Mouse (Mus musculus) gonadal fat pad, adult 2 months (tissue): Measurements from ENCODE around the gene Dock4. TPM values are rescaled to one million over a fixed set of nuclear protein-coding genes. Genes with fewer than 3 reads are reported as not detected.

Source experiments
- DNase-seq: peaks from one replicate; pipeline ENCODE4 v3.0.0-alpha.2; 2012; ENCODE audit warnings: low read depth
- polyA plus RNA-seq: library from polyadenylated mRNA; depleted of rRNA; stranded (reverse); fragments of >200 nt; gene quantifications from 2 replicates; pipeline ENCODE4 v1.2.3, GENCODE M21; 2012

The Dock4 gene
- polyA plus RNA-seq, 1 experiment, result 7.0 TPM

DNA sequence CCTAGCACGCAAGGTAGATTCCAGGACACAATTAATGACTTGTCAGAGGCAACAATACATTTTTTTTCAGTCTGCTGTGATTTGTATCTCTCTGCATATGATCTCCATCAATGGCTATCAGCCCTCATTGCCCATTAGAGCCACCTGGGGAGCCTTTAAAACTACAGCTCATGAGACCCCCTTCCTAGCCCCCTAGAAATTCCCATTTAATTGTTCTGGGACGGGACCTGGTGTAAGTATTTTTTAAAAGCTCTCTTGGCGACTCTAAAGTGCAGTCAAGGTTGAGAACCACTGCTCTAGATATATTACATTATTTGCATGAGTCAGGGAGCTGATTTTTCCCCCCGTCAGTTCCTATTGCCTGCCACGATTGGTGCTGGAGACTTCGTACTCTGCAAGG is 200.1 kb downstream of the Dock4 start:
- DNase-seq, result no peak

GRCm38 (mm10) chr12:40654312-40654711 is 208.6 kb downstream of the Dock4 start:
- no peak for DNase-seq

DNA sequence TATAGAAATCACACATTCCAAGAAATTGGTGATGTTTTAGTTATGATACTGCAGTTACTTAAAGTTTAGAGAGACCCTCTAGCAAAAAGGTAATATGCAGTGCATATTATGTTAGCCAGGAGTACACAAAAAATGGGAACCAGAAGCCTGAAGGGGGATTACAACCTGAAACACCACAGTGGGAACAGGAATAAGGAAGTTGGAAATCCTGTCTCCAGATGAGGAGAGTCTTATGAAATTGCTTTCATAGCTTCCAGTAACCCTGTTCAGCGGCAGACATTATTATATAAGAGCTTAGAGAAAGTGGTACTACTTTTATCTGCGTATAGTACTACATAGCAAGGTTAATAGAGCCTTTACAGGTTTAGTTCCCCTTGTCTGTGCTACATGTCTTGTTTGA is 210.1 kb downstream of the Dock4 start:
- no peak for DNase-seq

DNA sequence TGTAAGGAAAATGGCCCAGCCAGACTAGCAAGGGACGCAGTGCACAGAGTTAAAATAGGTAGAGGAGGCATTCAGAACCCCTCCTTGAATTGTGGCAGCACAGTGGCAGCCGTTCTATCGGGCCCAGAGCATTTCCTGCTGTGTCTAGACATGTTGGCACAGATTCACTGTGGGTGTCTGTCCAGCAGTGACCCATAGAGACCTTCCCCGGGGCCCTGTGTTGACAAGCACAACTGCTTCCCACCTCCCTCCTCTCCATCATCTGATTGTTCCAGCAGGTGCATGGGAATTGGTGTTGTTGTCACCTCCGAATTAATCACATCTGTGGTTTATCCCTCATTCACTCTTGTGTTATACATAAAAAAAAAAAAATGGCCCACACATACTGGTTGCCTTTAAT is 210.7 kb downstream of the Dock4 start:
- DNase-seq, result no peak

DNA sequence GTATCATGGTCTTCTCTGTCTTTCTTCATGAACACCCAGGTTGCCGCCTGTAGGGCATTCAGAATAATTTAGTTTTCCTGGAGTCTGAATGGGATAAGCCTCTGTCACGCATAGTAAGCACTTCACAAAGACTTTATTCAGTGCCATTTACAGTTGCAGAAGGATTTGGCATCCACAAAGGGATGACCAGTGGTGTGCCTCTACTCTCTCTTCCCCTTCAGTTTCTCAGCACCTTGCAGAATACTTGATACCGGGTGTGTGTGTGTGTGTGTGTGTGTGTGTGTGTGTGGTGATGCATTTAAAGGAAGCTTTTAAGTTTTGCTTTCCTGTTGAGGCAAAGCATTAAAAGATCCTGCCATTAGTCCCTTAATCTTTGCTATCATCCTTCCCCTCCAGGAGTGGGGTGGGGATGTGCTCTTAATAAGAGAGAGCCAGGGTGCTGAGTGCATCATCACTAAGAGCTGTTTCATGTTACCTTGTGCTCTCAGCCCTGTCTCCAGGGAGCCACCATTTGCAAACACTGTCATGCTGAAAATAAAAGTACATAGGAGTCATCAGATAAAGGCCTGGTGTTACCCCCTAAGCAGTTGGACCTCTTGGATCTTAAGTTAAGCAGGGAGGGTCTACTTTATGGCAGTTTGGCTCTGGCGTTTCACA is 211.6 kb downstream of the Dock4 start:
- DNase-seq, result no peak

DNA sequence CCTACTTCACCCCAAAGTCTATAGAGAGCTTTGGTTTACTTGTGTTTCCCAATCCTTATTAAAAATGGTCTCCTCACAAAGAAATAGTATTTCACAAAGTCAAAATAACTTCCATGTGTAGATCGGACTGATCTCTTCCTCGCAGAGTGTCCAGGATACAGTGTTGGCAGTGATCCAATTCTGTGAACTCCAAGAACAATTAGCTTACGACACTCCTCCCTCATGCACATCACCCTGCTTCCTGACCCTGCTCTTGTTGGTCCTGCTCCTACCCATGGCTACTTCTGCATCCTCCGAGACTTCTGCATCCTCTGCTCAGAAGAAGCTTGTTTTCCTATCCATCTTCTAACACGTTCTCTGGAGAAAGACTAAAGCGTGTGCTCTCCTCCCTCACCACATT is 213.9 kb downstream of the Dock4 start:
- no peak for DNase-seq

GRCm38 (mm10) chr12:40669460-40669859 is 223.7 kb downstream of the Dock4 start:
- DNase-seq, result no peak

- no peak for DNase-seq
Measured at GRCm38 (mm10) chr12:40670766-40671165, 225.0 kb downstream of the Dock4 start.

DNA sequence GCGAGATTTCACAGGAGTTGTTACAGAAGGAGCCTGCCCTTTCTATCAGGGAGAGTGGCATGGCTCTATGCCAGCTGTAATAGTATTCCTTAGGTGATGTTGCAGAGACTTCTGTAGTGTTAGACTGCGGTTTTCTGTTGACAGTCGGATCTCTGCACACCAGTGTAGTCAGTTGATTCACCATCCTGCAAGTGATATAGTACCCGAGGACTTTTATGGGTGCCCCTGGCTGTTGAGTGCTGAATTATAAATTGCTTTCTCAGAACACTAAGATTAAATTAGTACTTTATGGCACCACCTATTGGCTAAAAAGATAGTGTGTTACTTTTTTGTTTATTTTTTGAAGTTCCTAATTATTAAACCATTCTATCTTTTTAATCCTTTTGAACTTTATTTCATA is 234.0 kb downstream of the Dock4 start:
- DNase-seq, result no peak

DNA sequence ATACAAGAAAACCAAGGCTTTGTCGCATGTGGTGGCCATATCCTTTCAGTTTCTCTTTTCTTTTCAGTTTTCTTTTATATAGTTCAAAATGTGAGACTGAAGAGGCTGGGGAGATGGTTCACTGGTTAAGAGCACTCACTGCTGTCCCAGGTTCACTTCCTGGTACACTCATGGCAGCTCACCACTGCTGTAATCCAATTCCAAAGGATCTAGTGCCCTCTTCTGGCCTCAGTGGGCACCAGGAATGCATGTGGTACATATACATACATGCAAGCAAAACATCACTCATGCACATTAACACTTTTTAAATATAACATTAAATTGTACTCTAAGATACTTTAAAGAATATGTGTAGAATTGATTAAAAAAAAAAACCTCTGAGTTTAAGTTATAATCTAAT is 234.8 kb downstream of the Dock4 start:
- peak; percentile 1 for DNase-seq

DNA sequence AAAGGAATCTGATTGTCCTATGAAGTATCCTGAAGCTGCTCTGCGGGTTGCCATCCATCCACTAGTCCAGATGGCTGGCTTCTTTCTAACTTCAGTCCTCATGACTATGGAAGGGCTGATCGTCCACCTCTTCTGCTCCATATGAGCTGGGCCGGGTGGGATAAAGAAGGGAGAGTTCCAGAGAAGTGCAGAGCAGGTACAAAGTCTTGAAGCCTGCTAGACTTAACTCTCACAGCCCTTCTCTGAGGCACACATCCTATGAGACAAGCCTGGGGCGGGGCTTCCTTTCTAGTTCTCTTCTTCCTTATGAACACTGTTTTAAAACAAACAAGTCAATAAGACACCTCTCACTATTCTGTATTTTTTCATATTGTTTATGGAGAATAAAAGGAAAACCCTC is 245.7 kb downstream of the Dock4 start:
- no peak for DNase-seq

DNA sequence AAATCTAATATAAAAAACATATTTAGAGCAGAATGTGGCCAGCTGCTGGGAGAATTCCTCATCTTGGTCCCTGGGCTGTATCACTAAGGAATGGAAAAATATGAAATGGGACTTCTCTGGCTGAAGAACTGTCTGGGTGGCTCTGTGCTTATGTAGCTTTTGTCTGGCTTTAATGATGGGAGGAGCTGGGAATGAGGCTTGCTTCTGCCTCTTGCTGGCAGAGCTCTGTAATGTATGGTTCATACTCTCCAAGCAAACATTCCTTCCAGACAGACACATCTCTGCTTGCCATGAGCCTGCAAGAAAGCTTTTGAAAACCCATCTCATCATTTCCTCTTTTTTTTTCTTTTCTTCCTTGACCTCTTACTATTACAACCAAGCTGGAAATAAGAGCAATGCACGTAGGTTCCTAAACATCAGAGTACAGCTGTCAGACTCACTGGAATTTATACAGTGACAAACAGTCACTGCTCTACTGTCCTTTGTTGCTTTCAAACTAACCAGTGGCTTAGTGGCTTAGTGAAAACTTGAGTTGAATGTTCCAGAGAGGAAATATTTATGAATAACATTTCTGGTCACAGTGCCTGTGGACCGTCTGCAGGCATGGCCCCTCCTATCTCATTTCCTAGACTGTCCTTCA is 248.4 kb downstream of the Dock4 start:
- DNase-seq, result no peak

- DNase-seq, result no peak
Measured at GRCm38 (mm10) chr12:40698330-40698729, 252.6 kb downstream of the Dock4 start.

DNA sequence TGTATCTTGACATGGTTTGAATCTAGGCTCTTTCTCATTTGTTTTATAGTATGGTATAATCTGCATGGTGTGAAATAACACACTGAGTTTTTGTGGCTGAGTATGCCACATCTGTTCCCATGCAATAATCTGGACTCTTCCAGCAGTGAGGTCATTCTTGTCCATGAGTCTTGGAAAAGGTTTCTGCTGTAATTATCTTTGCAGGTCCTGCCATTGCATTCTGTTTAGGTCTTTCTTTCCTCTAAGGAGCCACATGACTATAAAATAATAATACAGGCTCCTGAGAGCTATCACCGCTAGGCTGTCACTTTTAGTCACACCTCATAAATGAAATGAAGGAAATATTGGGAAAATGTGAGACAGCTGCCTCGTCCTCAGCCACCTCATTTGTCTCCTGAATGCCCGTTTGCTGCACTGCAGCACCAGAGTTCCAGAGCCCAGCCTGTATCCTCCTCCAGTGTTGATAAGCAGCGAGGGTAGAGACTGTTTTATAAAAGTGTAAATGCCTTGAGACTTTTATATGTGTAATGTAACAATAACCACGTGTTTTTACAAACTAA is 256.6 kb downstream of the Dock4 start:
- DNase-seq, result no peak

- DNase-seq, result no peak
Measured at GRCm38 (mm10) chr12:40704296-40704695, 258.5 kb downstream of the Dock4 start.

DNA sequence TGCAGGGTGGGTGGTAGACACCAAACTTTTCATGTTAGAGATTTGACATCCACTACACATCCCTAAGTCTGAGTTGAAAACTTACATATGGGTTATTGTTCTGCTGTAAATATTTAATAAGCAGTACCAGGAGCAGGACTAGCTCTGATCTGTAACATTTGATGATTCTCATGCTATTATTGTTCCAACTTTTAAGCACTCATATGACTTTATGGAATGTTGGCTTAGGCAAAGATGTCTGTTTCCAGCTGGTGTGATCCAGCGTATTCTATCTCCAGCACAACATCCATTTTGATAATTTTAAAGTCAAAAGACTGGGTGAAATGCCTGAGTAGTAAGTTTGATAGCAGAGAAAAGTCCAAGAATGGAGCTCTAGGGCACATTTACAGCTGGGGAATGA is 261.4 kb downstream of the Dock4 start:
- no peak for DNase-seq

- DNase-seq, result no peak
Measured at GRCm38 (mm10) chr12:40709094-40709493, 263.3 kb downstream of the Dock4 start.

DNA sequence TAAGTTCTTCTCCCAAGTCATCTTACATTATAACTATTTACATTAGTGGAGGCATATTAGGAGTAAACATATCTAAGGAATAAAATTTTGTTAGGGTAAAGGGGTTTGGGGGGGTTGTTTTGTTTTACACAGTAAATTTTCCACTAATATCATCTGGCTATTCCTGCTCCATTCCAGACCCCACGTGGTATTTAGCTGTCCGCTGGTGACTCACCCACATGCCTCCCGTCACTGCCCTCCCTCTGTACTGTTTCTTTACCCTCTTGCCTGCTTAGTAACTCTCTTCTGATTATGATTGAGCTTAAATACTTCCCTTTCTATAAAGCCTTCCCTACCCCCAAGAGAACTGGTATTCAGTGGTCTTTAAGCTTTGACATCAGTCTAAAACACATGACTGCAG is 266.5 kb downstream of the Dock4 start:
- DNase-seq, result no peak

DNA sequence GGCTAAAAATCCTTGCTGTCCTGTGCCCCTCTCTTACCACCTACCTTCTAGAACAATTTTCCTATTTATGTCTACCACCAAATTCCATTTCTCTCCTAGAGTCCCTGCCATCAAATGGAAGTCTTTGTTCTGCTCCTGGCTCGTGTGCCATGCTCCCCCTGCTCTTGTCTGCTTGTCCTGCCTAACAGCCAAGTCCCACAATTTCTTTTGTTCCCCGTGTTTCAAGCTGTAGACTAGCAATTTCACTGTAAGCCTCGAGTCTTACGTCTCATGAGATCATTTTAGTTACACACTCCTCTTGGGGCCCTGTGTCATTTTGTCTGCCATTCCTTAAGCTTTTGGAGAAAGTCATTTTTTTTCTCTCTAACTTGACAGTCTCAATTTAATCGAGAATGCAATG is 268.5 kb downstream of the Dock4 start:
- DNase-seq, result no peak

DNA sequence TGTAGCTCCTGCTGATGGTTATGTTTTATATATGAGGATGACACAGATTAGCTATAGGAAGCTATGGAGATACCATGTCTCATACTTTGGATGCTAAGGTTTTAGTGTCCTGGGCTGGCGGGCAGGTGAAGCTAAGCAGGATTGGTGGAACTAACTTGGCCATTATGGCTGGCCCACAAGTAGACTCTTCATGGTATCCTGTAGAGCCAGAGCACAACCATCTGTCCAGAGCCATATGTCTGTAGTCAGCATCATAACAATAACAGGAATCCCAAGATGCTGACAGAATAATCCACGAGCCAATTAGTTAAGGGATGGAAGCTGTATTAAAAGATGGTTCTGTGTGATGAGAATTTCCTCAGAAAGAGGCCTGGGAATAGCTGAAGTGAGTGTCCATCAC is 269.4 kb downstream of the Dock4 start:
- DNase-seq, result no peak

- no peak for DNase-seq
Measured at GRCm38 (mm10) chr12:40728373-40728772, 282.6 kb downstream of the Dock4 start.

- no peak for DNase-seq
Measured at GRCm38 (mm10) chr12:40730756-40731155, 285.0 kb downstream of the Dock4 start.

GRCm38 (mm10) chr12:40745501-40745900 is 299.7 kb downstream of the Dock4 start:
- no peak for DNase-seq

DNA sequence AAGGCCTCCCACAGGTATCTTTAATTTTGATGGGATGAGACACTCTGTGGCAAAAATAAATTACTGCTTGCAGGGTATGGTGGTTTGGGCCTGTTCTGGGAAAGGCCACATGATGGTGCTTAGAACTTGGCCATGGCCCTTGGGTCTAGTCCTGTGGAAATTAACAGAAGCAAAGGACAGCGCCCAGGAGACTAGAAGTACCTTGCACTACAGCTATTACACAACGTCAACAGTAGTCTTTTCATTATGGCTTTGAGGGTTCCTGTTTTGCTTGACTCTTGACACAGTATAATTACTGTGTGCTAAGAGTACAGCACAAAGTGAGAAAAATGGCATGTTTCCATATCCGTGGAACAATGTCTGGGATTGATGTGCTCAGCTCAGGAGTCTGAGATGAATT is 300.3 kb downstream of the Dock4 start:
- peak; percentile 14 for DNase-seq
